In genomic region chr4:101711100-101711499, GRCm38 (mm10) we compare ENCODE assay signal across 26 mouse cellular contexts. TPM values are rescaled to one million over a fixed set of nuclear protein-coding genes. Genes with fewer than 3 reads are reported as not detected.
DNase-seq lines count a peak whose midpoint lies in the region; ATAC-seq and TF ChIP-seq lines count a peak whose summit lies in the region.
"Had no signal": no experiment of that assay in that cellular context is flagged by ENCODE, and none has a peak within 500 bp of the region (broad histone marks: within the 10 kb centered on the region; RNA-seq: fewer than 3 reads in every experiment).

No protein-coding gene starts in this region.

- H3K9ac ChIP-seq in limb, embryonic 12.5 days (replicated peaks), result no peak overlapping the region
- no peak overlapping the region for H3K9ac ChIP-seq in lung, postnatal 0 days (replicated peaks; ENCODE audit: low read depth)
- H3K9ac ChIP-seq in limb, embryonic 13.5 days, result no peak overlapping the region
- H3K9ac ChIP-seq: embryonic facial prominence, embryonic 12.5 days; embryonic facial prominence, embryonic 15.5 days; forebrain, postnatal 0 days; heart, embryonic 13.5 days; hindbrain, embryonic 14.5 days had no signal

- no peak for TF ChIP-seq CTCF in lung, postnatal 0 days (IDR thresholded peaks at IDR 0.05)

- no peak for ATAC-seq in limb, embryonic 12.5 days (ENCODE audit: insufficient number of reproducible peaks, insufficient read depth, low FRiP score, low TSS enrichment, low read depth)
- no peak for ATAC-seq in lung, postnatal 0 days
- ATAC-seq in limb, embryonic 13.5 days (ENCODE audit: low FRiP score, low read depth), result no peak
- ATAC-seq: forebrain, embryonic 14.5 days; forebrain, postnatal 0 days; hindbrain, postnatal 0 days; Patski had no signal

- 85% methylated on average over 4 of the region's 4 CpGs for WGBS in limb, embryonic 12.5 days
- WGBS in limb, embryonic 10.5 days, result 88% methylated on average over 4 of the region's 4 CpGs
- WGBS in lung, postnatal 0 days, result 70% methylated on average over 4 of the region's 4 CpGs
- WGBS in limb, embryonic 13.5 days, result 82% methylated on average over 4 of the region's 4 CpGs

- H3K4me1 ChIP-seq in limb, embryonic 12.5 days (replicated peaks), result peaks cover 33% of the 10 kb centered on the region
- H3K4me1 ChIP-seq in limb, embryonic 10.5 days, result peaks cover 44% of the 10 kb centered on the region
- H3K4me1 ChIP-seq in lung, postnatal 0 days (ENCODE audit: insufficient read depth, low read depth, low read length), result no peaks in the 10 kb centered on the region
- H3K4me1 ChIP-seq in limb, embryonic 13.5 days, result peaks cover 37% of the 10 kb centered on the region
- H3K4me1 ChIP-seq: heart, embryonic 13.5 days had no signal

- H3K27ac ChIP-seq in limb, embryonic 12.5 days, result peak overlapping the region; percentile 18; the same call in 1 of the 2 replicates
- no peak overlapping the region for H3K27ac ChIP-seq in limb, embryonic 10.5 days
- no peak overlapping the region for H3K27ac ChIP-seq in lung, postnatal 0 days (ENCODE audit: low read length)
- 0 out of 2 replicates have a peak overlapping the region, but pooled peaks have one; percentile 28 for H3K27ac ChIP-seq in limb, embryonic 13.5 days
- H3K27ac ChIP-seq: embryonic facial prominence, embryonic 12.5 days; embryonic facial prominence, embryonic 15.5 days; gastrocnemius, adult 2 months; heart, embryonic 13.5 days; hindbrain, embryonic 14.5 days; hindbrain, postnatal 0 days had no signal

- DNase-seq in limb, embryonic 10.5 days (ENCODE audit: low spot score), result no peak
- DNase-seq in lung, postnatal 0 days (ENCODE audit: low spot score), result peak; percentile 13
- no peak for DNase-seq in lung, postnatal 25 days (ENCODE audit: low spot score)
- DNase-seq in spleen, adult 18-20 months, result no peak
- DNase-seq: adrenal gland, postnatal 10 days; adrenal gland, postnatal 36 days; B cell, adult 2 months; cerebellum, adult 18-20 months; cerebellum, adult 9-10 months; cerebellum, postnatal 14 days; forebrain, postnatal 0 days; gastrocnemius, adult 2 months; gastrocnemius, postnatal 14 days; heart, postnatal 14 days; heart, postnatal 4 days had no signal

- H3K9me3 ChIP-seq in limb, embryonic 12.5 days, result no peaks in the 10 kb centered on the region
- H3K9me3 ChIP-seq in limb, embryonic 10.5 days (replicated peaks), result no peaks in the 10 kb centered on the region
- H3K9me3 ChIP-seq in lung, postnatal 0 days (ENCODE audit: low read length), result no peaks in the 10 kb centered on the region
- no peaks in the 10 kb centered on the region for H3K9me3 ChIP-seq in limb, embryonic 13.5 days
- H3K9me3 ChIP-seq: embryonic facial prominence, embryonic 12.5 days; embryonic facial prominence, embryonic 15.5 days; G1E; heart, embryonic 13.5 days had no signal

- no peak overlapping the region for H3K4me2 ChIP-seq in limb, embryonic 12.5 days
- H3K4me2 ChIP-seq in lung, postnatal 0 days (replicated peaks; ENCODE audit: low read depth, low read length), result no peak overlapping the region
- H3K4me2 ChIP-seq in limb, embryonic 13.5 days (replicated peaks), result no peak overlapping the region
- H3K4me2 ChIP-seq: embryonic facial prominence, embryonic 12.5 days; embryonic facial prominence, embryonic 15.5 days; heart, embryonic 13.5 days; hindbrain, embryonic 14.5 days had no signal

- no peak for TF ChIP-seq EP300 in lung, postnatal 0 days (IDR thresholded peaks at IDR 0.05)

- no peaks in the 10 kb centered on the region for H3K36me3 ChIP-seq in limb, embryonic 12.5 days
- H3K36me3 ChIP-seq in limb, embryonic 10.5 days, result no peaks in the 10 kb centered on the region
- H3K36me3 ChIP-seq in lung, postnatal 0 days (ENCODE audit: insufficient read depth, low read length), result no peaks in the 10 kb centered on the region
- H3K36me3 ChIP-seq in limb, embryonic 13.5 days, result no peaks in the 10 kb centered on the region
- H3K36me3 ChIP-seq: embryonic facial prominence, embryonic 12.5 days; embryonic facial prominence, embryonic 15.5 days; G1E; heart, embryonic 13.5 days had no signal

- no peak overlapping the region for H3K4me3 ChIP-seq in limb, embryonic 12.5 days (replicated peaks)
- no peak overlapping the region for H3K4me3 ChIP-seq in limb, embryonic 10.5 days
- no peak overlapping the region for H3K4me3 ChIP-seq in lung, postnatal 0 days (ENCODE audit: low read depth, low read length)
- H3K4me3 ChIP-seq in limb, embryonic 13.5 days, result no peak overlapping the region
- H3K4me3 ChIP-seq: embryonic facial prominence, embryonic 12.5 days; embryonic facial prominence, embryonic 15.5 days; gastrocnemius, adult 2 months; heart, embryonic 13.5 days had no signal

- peaks cover 7% of the 10 kb centered on the region for H3K27me3 ChIP-seq in limb, embryonic 12.5 days
- H3K27me3 ChIP-seq in limb, embryonic 10.5 days (ENCODE audit: low read depth, poor library complexity, severe bottlenecking), result peaks cover 5% of the 10 kb centered on the region
- H3K27me3 ChIP-seq in lung, postnatal 0 days (replicated peaks; ENCODE audit: insufficient read depth, low read length), result no peaks in the 10 kb centered on the region
- H3K27me3 ChIP-seq in limb, embryonic 13.5 days, result peaks cover 6% of the 10 kb centered on the region; the same call in 1 of the 2 replicates
- H3K27me3 ChIP-seq: CH12.LX; embryonic facial prominence, embryonic 12.5 days; embryonic facial prominence, embryonic 15.5 days had no signal

RNA-seq across cellular contexts. Expression of gene Lepr, which starts 6.1 kb away (rescaled TPM):
- 3.3 and 3.9 TPM in 2 replicates for polyA plus RNA-seq in limb, embryonic 12.5 days (2016; fragmentation: Nextera tagmentation; extraction: Ambion mirVana)
- 1.3 and 3.2 TPM in 2 replicates for polyA plus RNA-seq in limb, embryonic 10.5 days (2016; fragmentation: Nextera tagmentation; extraction: Ambion mirVana)
- polyA plus RNA-seq in lung, postnatal 0 days (2015; fragmentation: Nextera tagmentation; extraction: Ambion mirVana), result 13.4 and 13.9 TPM in 2 replicates
- 8.8 and 9.6 TPM in 2 replicates for polyA plus RNA-seq in limb, embryonic 13.5 days (2015; fragmentation: Nextera tagmentation; extraction: Ambion mirVana)
- polyA plus RNA-seq: G1E had no signal

Comparison
In these comparisons a context has a peak if more than half of its experiments do, and no peak if none do; other contexts are left out.
1. H3K27ac ChIP-seq: peak in limb, embryonic 12.5 days (single experiment) and limb, embryonic 13.5 days (single experiment); none in limb, embryonic 10.5 days (single experiment) and lung, postnatal 0 days (single experiment).